Mouse (Mus musculus) liver, embryonic 13.5 days (tissue): ENCODE data around the gene Fbxl3. TPM values are rescaled to one million over a fixed set of nuclear protein-coding genes. Genes with fewer than 3 reads are reported as not detected.

ENCODE experiments used
- ATAC-seq: fragments of 200-750 bp; cut with Nextera tagmentation; 2 replicates; pipeline ENCODE4 v1.8.0; 2017; ENCODE audit warnings: low read depth, mild to moderate bottlenecking, moderate number of reproducible peaks, moderate library complexity
- DNase-seq: peaks from one replicate; pipeline ENCODE4 v3.0.0; 2022
- H3K27ac ChIP-seq: fragments of 300-500 bp; sonication (generic); 2 replicates; pipeline ENCODE4 v1.5.1; 2015; ENCODE audit warnings: moderate library complexity, mild to moderate bottlenecking, inconsistent platforms
- H3K27me3 ChIP-seq: fragments of 300-500 bp; sonication (generic); 2 replicates; pipeline ENCODE4 v1.6.1; 2015; ENCODE audit warnings: mild to moderate bottlenecking, inconsistent platforms
- H3K36me3 ChIP-seq: fragments of 300-500 bp; sonication (generic); 2 replicates; pipeline ENCODE4 v1.6.1; 2015; ENCODE audit warnings: mild to moderate bottlenecking, inconsistent platforms
- H3K4me1 ChIP-seq: fragments of 300-500 bp; sonication (generic); replicated peaks from 2 replicates; pipeline ENCODE4 v1.6.1; 2015; ENCODE audit warnings: inconsistent platforms
- H3K4me2 ChIP-seq: fragments of 300-500 bp; sonication (generic); 2 replicates; pipeline ENCODE4 v1.6.1; 2015; ENCODE audit warnings: inconsistent platforms, mild to moderate bottlenecking, moderate library complexity
- H3K4me3 ChIP-seq: fragments of 300-500 bp; sonication (generic); replicated peaks from 2 replicates; pipeline ENCODE4 v1.5.1; 2015; ENCODE audit warnings: mild to moderate bottlenecking, inconsistent platforms
- H3K9ac ChIP-seq: fragments of 300-500 bp; sonication (generic); 2 replicates; pipeline ENCODE4 v1.6.1; 2015; ENCODE audit warnings: mild to moderate bottlenecking, inconsistent platforms
- H3K9me3 ChIP-seq: fragments of 300-500 bp; sonication (generic); replicated peaks from 2 replicates; pipeline ENCODE4 v1.6.1; 2016; ENCODE audit warnings: inconsistent platforms
- WGBS: fragments of 180-500 bp; shearing (Covaris S2); methylation state at CpG from one replicate; pipeline ENCODE4 v1.1.7; 2015; ENCODE audit not compliant: insufficient replicate concordance; 5-methylcytosine and 5-hydroxymethylcytosine counted together
- polyA plus RNA-seq: library from polyadenylated mRNA; unstranded; fragments of >200 nt; fragmentation: Nextera tagmentation; extraction: Ambion mirVana; gene quantifications from 2 replicates; pipeline ENCODE4 v1.2.1, GENCODE M21; 2015

Fbxl3 gene
- polyA plus RNA-seq, 1 experiment from 2014 or later, result 10.5 TPM

- peak overlapping the region; percentile 99 for H3K9ac ChIP-seq
- under 1% methylated on average over 78 of the region's 86 CpGs for WGBS
- H3K27me3 ChIP-seq, result no peaks in the 10 kb centered on the region
- DNase-seq, result peak; percentile 61
- peak overlapping the region; percentile 72 for H3K4me2 ChIP-seq
- no peaks in the 10 kb centered on the region for H3K9me3 ChIP-seq
- peak overlapping the region; percentile 99 for H3K27ac ChIP-seq
- peaks cover 29% of the 10 kb centered on the region for H3K36me3 ChIP-seq
- H3K4me1 ChIP-seq, result peaks cover 45% of the 10 kb centered on the region
- peak overlapping the region; percentile 92 for H3K4me3 ChIP-seq
- ATAC-seq, result peak; percentile 83
Observed at GRCm38 (mm10) chr14:103098587-103099235, 655 bp downstream of the Fbxl3 start.

- no peak for ATAC-seq
- peak overlapping the region; percentile 99 for H3K9ac ChIP-seq
- H3K9me3 ChIP-seq, result no peaks in the 10 kb centered on the region
- WGBS, result 3% methylated on average over 2 of the region's 2 CpGs
- peaks cover 50% of the 10 kb centered on the region for H3K4me1 ChIP-seq
- H3K4me2 ChIP-seq, result peak overlapping the region; percentile 72
- DNase-seq, result no peak
- H3K27me3 ChIP-seq, result no peaks in the 10 kb centered on the region
- peak overlapping the region; percentile 99 for H3K27ac ChIP-seq
- H3K36me3 ChIP-seq, result peaks cover 34% of the 10 kb centered on the region
- H3K4me3 ChIP-seq, result peak overlapping the region; percentile 92
Observed at GRCm38 (mm10) chr14:103098213-103098586, 1.2 kb downstream of the Fbxl3 start.

- Histone ChIP-seq H3K4me2 (0 out of 2 replicates have a peak overlapping the region, but pooled peaks have one; percentile 21), H3K9me3 (no peaks in the 10 kb centered on the region), H3K27ac (no peak overlapping the region), H3K4me3 (no peak overlapping the region; the same call in 1 of the 2 replicates), H3K36me3 (peaks cover 46% of the 10 kb centered on the region), H3K9ac (no peak overlapping the region), H3K4me1 (peaks cover 55% of the 10 kb centered on the region), H3K27me3 (no peaks in the 10 kb centered on the region)
- WGBS, result 70% methylated on average over 6 of the region's 6 CpGs
- no peak for ATAC-seq
- no peak for DNase-seq
Observed at GRCm38 (mm10) chr14:103096621-103097020, 2.7 kb downstream of the Fbxl3 start.

GRCm38 (mm10) chr14:103095826-103096225, 3.5 kb downstream of the Fbxl3 start:
- no peak overlapping the region for H3K9ac ChIP-seq
- ATAC-seq (no peak), DNase-seq (no peak)
- no peak overlapping the region for H3K27ac ChIP-seq
- H3K4me3 ChIP-seq, result no peak overlapping the region
- H3K27me3 ChIP-seq, result no peaks in the 10 kb centered on the region
- H3K36me3 ChIP-seq, result peaks cover 54% of the 10 kb centered on the region
- H3K9me3 ChIP-seq, result no peaks in the 10 kb centered on the region
- H3K4me2 ChIP-seq, result no peak overlapping the region
- WGBS, result 85% methylated on average over 8 of the region's 8 CpGs
- peaks cover 55% of the 10 kb centered on the region for H3K4me1 ChIP-seq

GRCm38 (mm10) chr14:103095036-103095435, 4.3 kb downstream of the Fbxl3 start:
- H3K9ac ChIP-seq, result no peak overlapping the region
- no peak overlapping the region for H3K4me2 ChIP-seq
- peaks cover 58% of the 10 kb centered on the region for H3K36me3 ChIP-seq
- H3K27ac ChIP-seq, result no peak overlapping the region
- no peaks in the 10 kb centered on the region for H3K27me3 ChIP-seq
- H3K4me1 ChIP-seq, result peaks cover 50% of the 10 kb centered on the region
- no peak for ATAC-seq
- no peak overlapping the region for H3K4me3 ChIP-seq
- H3K9me3 ChIP-seq, result no peaks in the 10 kb centered on the region
- no peak for DNase-seq
- WGBS, result 89% methylated on average over 8 of the region's 8 CpGs

DNA sequence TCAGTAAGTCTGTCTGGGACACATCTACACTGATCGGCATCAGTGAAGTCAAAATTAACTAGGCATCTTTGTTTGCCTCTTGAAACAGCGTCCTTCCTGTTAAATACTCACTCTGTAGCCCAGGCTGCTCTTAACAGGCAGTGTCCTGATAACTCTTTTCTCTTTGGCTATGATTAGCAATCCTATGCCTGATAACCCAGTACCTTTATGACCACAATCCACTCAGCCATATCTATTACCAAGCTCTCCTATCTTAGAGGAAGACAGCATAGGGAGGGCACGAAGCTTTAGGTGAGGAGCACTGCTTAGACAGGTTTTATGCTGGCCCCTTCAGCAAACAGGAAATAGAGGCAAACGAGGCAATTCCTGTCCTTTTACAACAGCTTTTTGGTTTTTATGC, 5.7 kb downstream of the Fbxl3 start:
- no peak for ATAC-seq
- no peak overlapping the region for H3K4me3 ChIP-seq
- no peak for DNase-seq
- no peak overlapping the region for H3K4me2 ChIP-seq
- no peak overlapping the region for H3K27ac ChIP-seq
- WGBS, result 36% methylated on average over 4 of the region's 4 CpGs
- H3K36me3 ChIP-seq, result peaks cover 68% of the 10 kb centered on the region
- H3K4me1 ChIP-seq, result peaks cover 50% of the 10 kb centered on the region
- H3K9me3 ChIP-seq, result no peaks in the 10 kb centered on the region
- no peaks in the 10 kb centered on the region for H3K27me3 ChIP-seq
- no peak overlapping the region for H3K9ac ChIP-seq

DNA sequence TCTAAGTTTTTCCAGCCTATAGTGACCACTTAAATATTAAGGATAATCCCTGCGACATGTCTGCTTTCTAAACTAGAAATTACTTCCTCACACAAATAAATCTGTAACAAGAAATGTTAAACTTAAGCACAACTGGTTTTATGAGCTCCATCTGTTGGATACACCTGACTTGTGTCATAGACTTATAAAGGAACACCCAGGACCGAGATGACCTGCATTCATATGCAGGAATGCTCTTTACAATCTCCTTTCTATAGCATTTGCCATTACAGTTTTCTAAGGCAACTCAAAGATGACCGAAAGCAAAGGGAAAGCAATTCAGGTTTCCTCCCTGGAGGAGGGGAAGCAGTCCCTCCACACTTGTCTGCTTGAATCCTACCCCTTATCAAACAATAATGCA, 6.1 kb downstream of the Fbxl3 start:
- Histone ChIP-seq H3K4me1 (peaks cover 52% of the 10 kb centered on the region), H3K9me3 (no peaks in the 10 kb centered on the region), H3K36me3 (peaks cover 71% of the 10 kb centered on the region), H3K27ac (no peak overlapping the region), H3K27me3 (no peaks in the 10 kb centered on the region), H3K4me3 (no peak overlapping the region), H3K9ac (no peak overlapping the region), H3K4me2 (no peak overlapping the region)
- ATAC-seq, result no peak
- no peak for DNase-seq
- 87% methylated on average over 3 of the region's 3 CpGs for WGBS

DNA sequence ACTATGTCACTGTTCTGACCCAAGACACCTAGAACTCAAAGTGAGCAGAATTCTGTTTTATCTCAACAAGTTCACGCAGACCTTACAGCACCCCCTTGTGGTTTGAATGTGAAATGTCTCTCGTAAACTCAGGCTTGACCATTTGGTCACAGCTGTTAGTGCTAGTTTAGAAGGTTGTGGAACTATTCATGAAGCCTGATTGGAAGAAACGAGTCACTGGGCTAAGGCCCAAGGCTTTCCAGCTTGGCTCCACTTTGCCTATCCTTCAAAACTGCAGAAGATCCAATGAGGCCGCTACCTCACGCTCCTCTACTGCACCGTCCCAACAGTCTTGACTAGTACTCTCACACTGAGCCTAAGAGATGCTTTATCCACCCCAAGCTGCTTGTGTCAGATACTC, 10.7 kb downstream of the Fbxl3 start:
- no peak overlapping the region for H3K9ac ChIP-seq
- no peak overlapping the region for H3K4me2 ChIP-seq
- 64% methylated on average over 6 of the region's 6 CpGs for WGBS
- peak; percentile 41 for DNase-seq
- no peaks in the 10 kb centered on the region for H3K9me3 ChIP-seq
- no peak for ATAC-seq
- peaks cover 52% of the 10 kb centered on the region for H3K4me1 ChIP-seq
- no peaks in the 10 kb centered on the region for H3K27me3 ChIP-seq
- no peak overlapping the region for H3K4me3 ChIP-seq
- peaks cover 68% of the 10 kb centered on the region for H3K36me3 ChIP-seq
- peak overlapping the region; percentile 41; the same call in 1 of the 2 replicates for H3K27ac ChIP-seq

DNA sequence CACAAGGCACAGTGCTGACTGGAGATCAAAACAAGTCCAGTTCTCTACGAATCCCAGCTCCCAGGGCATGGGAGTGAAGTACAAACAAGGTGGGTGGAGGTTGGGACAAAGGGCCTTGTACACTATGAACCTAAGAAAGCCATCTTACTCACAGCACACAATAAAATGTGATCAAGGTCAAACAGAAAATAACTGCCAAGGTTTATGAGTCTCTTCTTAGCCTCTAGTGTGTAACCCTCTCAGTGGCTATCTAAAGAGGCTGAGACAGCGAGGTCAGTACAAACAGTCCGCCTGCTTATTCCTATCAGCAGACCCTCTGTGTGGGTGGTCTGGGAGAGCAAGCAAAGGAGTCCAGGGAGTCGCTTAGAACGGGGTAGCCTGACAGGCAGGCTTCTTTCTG, 11.5 kb downstream of the Fbxl3 start:
- Histone ChIP-seq H3K27me3 (no peaks in the 10 kb centered on the region), H3K9me3 (no peaks in the 10 kb centered on the region), H3K27ac (peak overlapping the region; percentile 96), H3K4me1 (peaks cover 46% of the 10 kb centered on the region), H3K4me2 (0 out of 2 replicates have a peak overlapping the region, but pooled peaks have one; percentile 51), H3K4me3 (no peak overlapping the region), H3K36me3 (peaks cover 66% of the 10 kb centered on the region), H3K9ac (no peak overlapping the region; the same call in 1 of the 2 replicates)
- ATAC-seq, result no peak
- DNase-seq, result no peak
- WGBS, result 86% methylated on average over 5 of the region's 5 CpGs

DNA sequence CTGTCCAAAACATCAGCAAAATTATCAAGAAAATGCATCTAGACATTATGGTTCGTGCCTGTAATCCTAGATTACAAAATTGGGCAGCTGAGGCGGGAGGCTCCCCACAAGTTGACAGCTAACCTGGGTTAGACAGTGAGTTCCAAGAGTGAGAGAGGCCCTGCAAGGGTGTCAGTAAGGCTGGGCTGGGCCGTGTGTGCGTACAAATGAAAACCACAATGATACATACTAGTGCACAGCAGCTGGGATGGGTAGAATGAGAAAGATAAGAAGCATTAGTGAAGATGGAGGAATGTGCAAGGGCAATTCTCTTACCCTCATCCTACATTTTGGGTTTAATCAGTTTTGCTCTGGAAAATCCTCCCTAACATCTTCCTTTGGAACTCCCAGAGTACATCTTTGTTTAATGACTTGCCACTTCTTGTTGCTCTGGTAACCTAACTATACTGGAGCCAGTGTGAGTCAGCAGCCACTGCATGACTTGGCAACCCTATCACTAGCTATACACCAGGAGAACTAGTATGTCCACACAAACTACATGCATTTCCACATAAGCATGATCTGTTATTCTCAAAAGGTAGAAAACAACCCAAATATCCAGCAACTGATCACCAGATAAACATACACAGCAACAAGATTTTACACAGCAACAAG, 12.6 kb downstream of the Fbxl3 start:
- Histone ChIP-seq H3K4me3 (peak overlapping the region; percentile 7; the same call in 1 of the 2 replicates), H3K4me2 (peak overlapping the region; percentile 51), H3K36me3 (peaks cover 64% of the 10 kb centered on the region)

GRCm38 (mm10) chr14:103085840-103086533, 13.4 kb downstream of the Fbxl3 start:
- no peaks in the 10 kb centered on the region for H3K27me3 ChIP-seq
- WGBS, result 54% methylated on average over 1 of the region's 1 CpGs
- H3K27ac ChIP-seq, result peak overlapping the region; percentile 96
- DNase-seq (no peak), ATAC-seq (peak; percentile 54)
- peaks cover 58% of the 10 kb centered on the region for H3K36me3 ChIP-seq
- H3K4me1 ChIP-seq, result peaks cover 43% of the 10 kb centered on the region
- H3K9ac ChIP-seq, result peak overlapping the region; percentile 53
- no peaks in the 10 kb centered on the region for H3K9me3 ChIP-seq
- peak overlapping the region; percentile 7; the same call in 1 of the 2 replicates for H3K4me3 ChIP-seq
- peak overlapping the region; percentile 51 for H3K4me2 ChIP-seq

More for the DNA sequence above, 12.6 kb downstream of the Fbxl3 start:
- DNase-seq (peak; percentile 76), ATAC-seq (peak; percentile 97)
- Histone ChIP-seq H3K27ac (peak overlapping the region; percentile 96), H3K4me1 (peaks cover 43% of the 10 kb centered on the region), H3K9ac (peak overlapping the region; percentile 47; the same call in 1 of the 2 replicates), H3K27me3 (no peaks in the 10 kb centered on the region), H3K9me3 (no peaks in the 10 kb centered on the region)
- WGBS, result 28% methylated on average over 4 of the region's 4 CpGs
